Mouse (Mus musculus): ENCODE measurements around the gene Srsf11. TPM values are rescaled to one million over a fixed set of nuclear protein-coding genes. Genes with fewer than 3 reads are reported as not detected.

Gene Srsf11
- total RNA-seq, 2 experiments from 2014 or later: 113 to 140 TPM

GRCm38 (mm10) chr3:157995726-157996125 lies 40.7 kb downstream of the Srsf11 start:
- DNase-seq (ENCODE audit: low spot score in 2 of 2): no peak

DNA sequence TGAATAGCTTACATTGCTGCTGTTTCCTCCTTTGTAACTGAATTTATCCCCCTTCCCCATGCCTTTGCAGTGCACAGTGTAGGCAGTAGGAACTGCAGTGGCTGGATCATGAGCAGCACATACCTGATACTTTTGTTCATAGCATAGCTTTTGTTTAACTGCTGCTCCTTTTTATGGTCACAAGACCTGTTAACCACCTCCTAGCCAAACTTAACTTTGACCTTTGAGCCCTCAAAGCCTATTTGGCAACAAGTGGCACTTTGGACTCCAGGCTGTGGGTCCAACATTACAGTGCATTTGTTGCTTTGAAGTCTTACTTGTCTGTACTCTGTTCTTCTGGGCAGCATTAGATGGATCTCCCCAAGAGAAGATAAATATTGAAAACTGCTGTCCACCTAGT lies 43.1 kb downstream of the Srsf11 start:
- no peak for DNase-seq (ENCODE audit: low spot score in 2 of 2)

- DNase-seq (ENCODE audit: low spot score in 2 of 2): no peak
Measured at GRCm38 (mm10) chr3:157979619-157980018, 56.8 kb downstream of the Srsf11 start.

GRCm38 (mm10) chr3:157973236-157973635 lies 63.2 kb downstream of the Srsf11 start:
- no peak for DNase-seq (ENCODE audit: low spot score in 2 of 2)

- DNase-seq (ENCODE audit: low spot score in 2 of 2): no peak
Measured at GRCm38 (mm10) chr3:157971151-157971550, 65.3 kb downstream of the Srsf11 start.

Other genes with a start within 250 kb of the Srsf11 start
- gene Cth, start 111.6 kb downstream of the Srsf11 start, total RNA-seq (2021): 1 to 10 TPM; 1.3 to 1.5 TPM
- 10 to 100 TPM; 28.9 to 32.7 TPM for gene Ankrd13c, start 89.4 kb downstream of the Srsf11 start, total RNA-seq (2021)
- 10 to 100 TPM; 15.3 to 17.3 TPM for gene Lrrc40, start within 50 bp of the Srsf11 start, total RNA-seq (2021)

Measured in gastrocnemius, postnatal 4 days (tissue).